Mouse (Mus musculus) hindbrain, embryonic 12.5 days (tissue): ENCODE measurements at regions not wholly inside any gene's neighbourhood (a gene's known extent, or its start where the extent isn't known, plus 50 kb on each side); places are given as distances from the start of the nearest gene placed in this dataset.
A peak's percentile ranks its signal among the peaks of the same experiment; 100 is the strongest.

Experiments
- ATAC-seq: fragments of 200-750 bp; cut with Nextera tagmentation; 2 replicates; pipeline ENCODE4 v1.8.0; 2017; ENCODE audit warnings: moderate TSS enrichment; ENCODE audit not compliant: low FRiP score
- H3K27ac ChIP-seq: fragments of 300-500 bp; sonication (generic); 2 replicates; pipeline ENCODE4 v1.5.1; 2016; ENCODE audit warnings: mild to moderate bottlenecking
- H3K27me3 ChIP-seq: fragments of 300-500 bp; sonication (generic); 2 replicates; pipeline ENCODE4 v1.6.1; 2016; ENCODE audit warnings: mild to moderate bottlenecking
- H3K36me3 ChIP-seq: fragments of 300-500 bp; sonication (generic); 2 replicates; pipeline ENCODE4 v1.6.1; 2016; ENCODE audit warnings: mild to moderate bottlenecking
- H3K4me1 ChIP-seq: fragments of 300-500 bp; sonication (generic); 2 replicates; pipeline ENCODE4 v1.6.1; 2016
- H3K4me2 ChIP-seq: fragments of 300-500 bp; sonication (generic); replicated peaks from 2 replicates; pipeline ENCODE4 v1.6.1; 2016; ENCODE audit warnings: mild to moderate bottlenecking
- H3K4me3 ChIP-seq: fragments of 300-500 bp; sonication (generic); 2 replicates; pipeline ENCODE4 v1.5.1; 2016; ENCODE audit warnings: mild to moderate bottlenecking
- H3K9ac ChIP-seq: fragments of 300-500 bp; sonication (generic); 2 replicates; pipeline ENCODE4 v1.6.1; 2016; ENCODE audit warnings: mild to moderate bottlenecking, moderate library complexity
- H3K9me3 ChIP-seq: fragments of 300-500 bp; sonication (generic); replicated peaks from 2 replicates; pipeline ENCODE4 v1.6.1; 2016; ENCODE audit warnings: mild to moderate bottlenecking
- WGBS: fragments of 180-500 bp; shearing (Covaris S2); methylation state at CpG from one replicate; pipeline ENCODE4 v1.1.7; 2016; 5-methylcytosine and 5-hydroxymethylcytosine counted together

- no peaks in the 10 kb centered on the region for H3K9me3 ChIP-seq
- 75% methylated on average over 9 of the region's 9 CpGs for WGBS
- ATAC-seq = no peak
- H3K27me3 ChIP-seq = no peaks in the 10 kb centered on the region
- no peak overlapping the region for H3K4me3 ChIP-seq
- no peaks in the 10 kb centered on the region for H3K36me3 ChIP-seq
- H3K4me2 ChIP-seq = no peak overlapping the region
- H3K9ac ChIP-seq = no peak overlapping the region
- H3K4me1 ChIP-seq = peaks cover 2% of the 10 kb centered on the region; the same call in 1 of the 2 replicates
- H3K27ac ChIP-seq = no peak overlapping the region
These were observed 324.7 kb upstream of the Spred2 start for GRCm38 (mm10) chr11:19599433-19599832.

GRCm38 (mm10) chr11:19601216-19601938 is 322.8 kb upstream of the Spred2 start:
- Histone ChIP-seq H3K4me3 (no peak overlapping the region), H3K27ac (no peak overlapping the region), H3K9ac (no peak overlapping the region), H3K27me3 (no peaks in the 10 kb centered on the region), H3K36me3 (no peaks in the 10 kb centered on the region), H3K4me1 (no peaks in the 10 kb centered on the region), H3K4me2 (no peak overlapping the region), H3K9me3 (no peaks in the 10 kb centered on the region)
- no peak for ATAC-seq
- WGBS = 81% methylated on average over 15 of the region's 15 CpGs

GRCm38 (mm10) chr11:19602496-19602895 is 321.7 kb upstream of the Spred2 start:
- H3K4me1 ChIP-seq = no peaks in the 10 kb centered on the region
- no peaks in the 10 kb centered on the region for H3K27me3 ChIP-seq
- H3K9ac ChIP-seq = no peak overlapping the region
- no peak for ATAC-seq
- H3K27ac ChIP-seq = no peak overlapping the region
- no peak overlapping the region for H3K4me2 ChIP-seq
- H3K36me3 ChIP-seq = no peaks in the 10 kb centered on the region
- no peak overlapping the region for H3K4me3 ChIP-seq
- WGBS = 85% methylated on average over 5 of the region's 5 CpGs
- no peaks in the 10 kb centered on the region for H3K9me3 ChIP-seq

GRCm38 (mm10) chr11:19605602-19606001 is 318.6 kb upstream of the Spred2 start:
- H3K4me2 ChIP-seq = no peak overlapping the region
- H3K4me3 ChIP-seq = no peak overlapping the region
- H3K4me1 ChIP-seq = no peaks in the 10 kb centered on the region
- peak overlapping the region; percentile 31; the same call in 1 of the 2 replicates for H3K27ac ChIP-seq
- no peak overlapping the region for H3K9ac ChIP-seq
- H3K36me3 ChIP-seq = no peaks in the 10 kb centered on the region
- H3K27me3 ChIP-seq = no peaks in the 10 kb centered on the region
- WGBS = 69% methylated on average over 4 of the region's 4 CpGs
- no peak for ATAC-seq
- no peaks in the 10 kb centered on the region for H3K9me3 ChIP-seq

GRCm38 (mm10) chr11:19606943-19607342 is 317.2 kb upstream of the Spred2 start:
- no peaks in the 10 kb centered on the region for H3K9me3 ChIP-seq
- no peaks in the 10 kb centered on the region for H3K4me1 ChIP-seq
- H3K9ac ChIP-seq = no peak overlapping the region
- no peak for ATAC-seq
- H3K36me3 ChIP-seq = no peaks in the 10 kb centered on the region
- H3K27ac ChIP-seq = no peak overlapping the region
- H3K27me3 ChIP-seq = no peaks in the 10 kb centered on the region
- no peak overlapping the region for H3K4me3 ChIP-seq
- WGBS = 96% methylated on average over 8 of the region's 8 CpGs
- H3K4me2 ChIP-seq = no peak overlapping the region

- no peak overlapping the region for H3K9ac ChIP-seq
- no peaks in the 10 kb centered on the region for H3K9me3 ChIP-seq
- no peak overlapping the region for H3K27ac ChIP-seq
- H3K4me1 ChIP-seq = no peaks in the 10 kb centered on the region
- H3K4me2 ChIP-seq = no peak overlapping the region
- ATAC-seq = no peak
- no peaks in the 10 kb centered on the region for H3K36me3 ChIP-seq
- no peak overlapping the region for H3K4me3 ChIP-seq
- no peaks in the 10 kb centered on the region for H3K27me3 ChIP-seq
These were observed 316.2 kb upstream of the Spred2 start for GRCm38 (mm10) chr11:19607941-19608340.

- Histone ChIP-seq H3K27me3 (no peaks in the 10 kb centered on the region), H3K36me3 (no peaks in the 10 kb centered on the region), H3K4me2 (no peak overlapping the region), H3K9me3 (no peaks in the 10 kb centered on the region), H3K27ac (no peak overlapping the region), H3K4me3 (no peak overlapping the region), H3K9ac (no peak overlapping the region), H3K4me1 (no peaks in the 10 kb centered on the region)
- ATAC-seq = no peak
- 88% methylated on average over 4 of the region's 4 CpGs for WGBS
These were observed 315.7 kb upstream of the Spred2 start for GRCm38 (mm10) chr11:19608523-19608922.

GRCm38 (mm10) chr11:19610559-19610958 is 313.6 kb upstream of the Spred2 start:
- ATAC-seq = peak; percentile 56; the same call in 1 of the 2 replicates
- 57% methylated on average over 6 of the region's 6 CpGs for WGBS
- Histone ChIP-seq H3K9ac (no peak overlapping the region), H3K36me3 (no peaks in the 10 kb centered on the region), H3K27ac (no peak overlapping the region), H3K4me2 (no peak overlapping the region), H3K9me3 (no peaks in the 10 kb centered on the region), H3K4me3 (no peak overlapping the region), H3K4me1 (no peaks in the 10 kb centered on the region), H3K27me3 (no peaks in the 10 kb centered on the region)

- ATAC-seq = no peak
- Histone ChIP-seq H3K36me3 (no peaks in the 10 kb centered on the region), H3K9ac (no peak overlapping the region), H3K27ac (no peak overlapping the region), H3K4me1 (no peaks in the 10 kb centered on the region), H3K9me3 (no peaks in the 10 kb centered on the region), H3K4me2 (no peak overlapping the region), H3K27me3 (no peaks in the 10 kb centered on the region), H3K4me3 (no peak overlapping the region)
- 89% methylated on average over 4 of the region's 4 CpGs for WGBS
These were observed 313.0 kb upstream of the Spred2 start for GRCm38 (mm10) chr11:19611217-19611616.

GRCm38 (mm10) chr11:19616520-19616919 is 307.7 kb upstream of the Spred2 start:
- no peak overlapping the region for H3K4me3 ChIP-seq
- no peaks in the 10 kb centered on the region; the same call in 1 of the 2 replicates for H3K4me1 ChIP-seq
- no peak overlapping the region for H3K4me2 ChIP-seq
- no peak overlapping the region for H3K9ac ChIP-seq
- H3K36me3 ChIP-seq = no peaks in the 10 kb centered on the region
- no peak for ATAC-seq
- 61% methylated on average over 4 of the region's 4 CpGs for WGBS
- H3K27me3 ChIP-seq = no peaks in the 10 kb centered on the region
- no peaks in the 10 kb centered on the region for H3K9me3 ChIP-seq
- H3K27ac ChIP-seq = no peak overlapping the region

- Histone ChIP-seq H3K36me3 (no peaks in the 10 kb centered on the region), H3K27ac (no peak overlapping the region), H3K9ac (no peak overlapping the region), H3K4me3 (no peak overlapping the region), H3K4me2 (no peak overlapping the region), H3K4me1 (no peaks in the 10 kb centered on the region; the same call in 1 of the 2 replicates), H3K27me3 (no peaks in the 10 kb centered on the region), H3K9me3 (peaks cover 8% of the 10 kb centered on the region)
- no peak for ATAC-seq
- 84% methylated on average over 13 of the region's 13 CpGs for WGBS
These were observed 304.7 kb upstream of the Spred2 start for GRCm38 (mm10) chr11:19619494-19619893.

- no peak overlapping the region for H3K4me3 ChIP-seq
- ATAC-seq = no peak
- no peaks in the 10 kb centered on the region for H3K27me3 ChIP-seq
- no peaks in the 10 kb centered on the region for H3K9me3 ChIP-seq
- H3K36me3 ChIP-seq = no peaks in the 10 kb centered on the region
- WGBS = 74% methylated on average over 6 of the region's 6 CpGs
- no peak overlapping the region for H3K4me2 ChIP-seq
- no peak overlapping the region for H3K9ac ChIP-seq
- no peak overlapping the region for H3K27ac ChIP-seq
- no peaks in the 10 kb centered on the region for H3K4me1 ChIP-seq
These were observed 293.0 kb upstream of the Spred2 start for GRCm38 (mm10) chr11:19631055-19631695.

- no peaks in the 10 kb centered on the region for H3K36me3 ChIP-seq
- no peak overlapping the region for H3K4me3 ChIP-seq
- H3K9me3 ChIP-seq = no peaks in the 10 kb centered on the region
- H3K4me1 ChIP-seq = no peaks in the 10 kb centered on the region
- WGBS = 85% methylated on average over 5 of the region's 5 CpGs
- no peaks in the 10 kb centered on the region for H3K27me3 ChIP-seq
- no peak overlapping the region for H3K4me2 ChIP-seq
- ATAC-seq = no peak
- no peak overlapping the region for H3K9ac ChIP-seq
- no peak overlapping the region for H3K27ac ChIP-seq
These were observed 291.7 kb upstream of the Spred2 start for GRCm38 (mm10) chr11:19632477-19632876.
